Mouse (Mus musculus) layer of hippocampus, adult 6 months (tissue): Measurements from ENCODE around the gene Trip12. TPM values are rescaled to one million over a fixed set of nuclear protein-coding genes. Genes with fewer than 3 reads are reported as not detected.

Source experiments
- long read RNA-seq, 2 experiments: library from polyadenylated mRNA; unstranded; transcript quantifications; one replicate each; pipeline ENCODE4 v2.0.0; 2019 to 2020
- microRNA-seq: library from miRNA; unstranded; fragments of <30 nt; microRNA quantifications from one replicate; pipeline ENCODE4 v1.2.0, GENCODE M21; 2020
- polyA plus RNA-seq: library from polyadenylated mRNA; unstranded; fragments of <200 nt; fragmentation: Nextera tagmentation; gene quantifications from 2 replicates; pipeline ENCODE4 v1.2.3, GENCODE M21; 2021

The Trip12 gene
- 13.6 and 15.1 TPM in 2 replicates for polyA plus RNA-seq
- long read RNA-seq, experiment 1, partial matches to known transcripts, result 34 of 58 reads
- long read RNA-seq, experiment 1, other reads (novel, unspliced or antisense), result 23 of 58 reads
- long read RNA-seq, experiment 2, full-length matches to known transcripts, result 4 of 82 reads
- long read RNA-seq, experiment 2, partial matches to known transcripts, result 41 of 82 reads
- long read RNA-seq, experiment 2, other reads (novel, unspliced or antisense), result 37 of 82 reads

DNA sequence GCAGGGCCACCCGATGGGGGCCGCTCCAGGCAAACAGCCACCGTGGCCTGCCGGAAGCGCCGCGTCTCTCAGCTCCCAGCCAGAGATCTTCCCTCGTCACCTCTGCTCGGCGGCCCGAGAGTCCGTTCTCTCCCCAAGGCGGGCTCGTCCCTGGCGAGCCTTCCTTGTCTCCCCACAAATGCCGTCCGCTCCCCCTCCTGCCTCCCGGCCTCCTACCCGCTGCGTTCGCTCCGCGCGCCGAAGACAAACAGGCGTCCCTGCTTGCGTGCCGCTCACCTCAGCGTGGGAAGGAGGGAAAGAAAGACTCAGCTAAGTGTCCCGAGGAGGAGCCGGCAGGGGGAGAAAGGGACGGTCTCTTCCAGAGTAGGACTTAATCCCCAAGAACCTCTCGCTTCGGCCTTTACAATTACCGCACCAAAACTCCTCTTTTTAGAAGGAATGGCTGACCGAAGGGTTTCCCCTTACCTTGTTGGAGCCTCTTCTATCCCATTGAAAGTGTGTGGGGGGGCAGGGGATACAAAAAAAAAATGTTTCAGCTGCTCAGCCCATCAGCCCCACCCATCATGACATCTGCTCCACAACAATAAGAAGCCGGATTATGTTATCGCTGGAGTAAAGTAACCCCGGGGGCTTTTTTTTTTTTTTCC, at the start of gene Trip12:
Trip12 (minus strand) TSS at position 499 of the 647 bp plus-strand sequence.

DNA sequence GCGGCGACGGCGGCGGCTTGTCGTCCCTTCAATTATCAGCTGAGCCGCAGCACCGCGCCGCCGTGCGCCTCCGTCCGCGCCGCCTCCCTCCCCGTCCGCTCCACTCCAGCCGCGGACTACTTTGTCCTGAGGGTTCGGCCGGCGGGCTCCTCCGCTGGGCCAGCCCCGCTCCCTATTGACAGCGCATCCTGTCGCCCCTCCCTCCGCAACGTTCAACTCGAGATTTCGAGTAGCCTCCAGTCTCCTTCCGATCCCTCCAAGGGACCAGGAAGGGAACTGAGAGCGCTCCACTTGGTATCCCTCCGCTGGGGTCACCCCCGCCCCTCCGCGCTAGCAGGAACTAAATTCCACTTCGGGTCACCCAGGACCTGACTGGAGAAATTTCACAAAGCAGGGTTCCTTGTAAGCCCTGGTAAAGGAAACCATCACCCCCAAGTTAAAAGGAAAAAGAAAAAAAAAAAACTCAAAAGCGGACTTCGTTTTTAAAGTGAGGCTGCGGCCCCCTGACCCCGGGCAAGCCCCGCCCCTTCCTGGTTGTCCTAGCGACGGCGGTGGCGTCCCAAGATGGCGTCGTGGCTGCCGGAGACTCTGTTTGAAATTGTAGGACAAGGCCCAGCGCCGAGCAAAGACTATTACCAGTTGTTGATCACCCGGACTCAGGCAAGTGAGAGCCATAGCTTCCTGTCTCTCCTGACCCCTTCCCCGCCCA, 853 bp downstream of the Trip12 start, which contains the start of gene Fbxo36:
Fbxo36 (plus strand) TSS at position 533 of the 709 bp plus-strand sequence.

DNA sequence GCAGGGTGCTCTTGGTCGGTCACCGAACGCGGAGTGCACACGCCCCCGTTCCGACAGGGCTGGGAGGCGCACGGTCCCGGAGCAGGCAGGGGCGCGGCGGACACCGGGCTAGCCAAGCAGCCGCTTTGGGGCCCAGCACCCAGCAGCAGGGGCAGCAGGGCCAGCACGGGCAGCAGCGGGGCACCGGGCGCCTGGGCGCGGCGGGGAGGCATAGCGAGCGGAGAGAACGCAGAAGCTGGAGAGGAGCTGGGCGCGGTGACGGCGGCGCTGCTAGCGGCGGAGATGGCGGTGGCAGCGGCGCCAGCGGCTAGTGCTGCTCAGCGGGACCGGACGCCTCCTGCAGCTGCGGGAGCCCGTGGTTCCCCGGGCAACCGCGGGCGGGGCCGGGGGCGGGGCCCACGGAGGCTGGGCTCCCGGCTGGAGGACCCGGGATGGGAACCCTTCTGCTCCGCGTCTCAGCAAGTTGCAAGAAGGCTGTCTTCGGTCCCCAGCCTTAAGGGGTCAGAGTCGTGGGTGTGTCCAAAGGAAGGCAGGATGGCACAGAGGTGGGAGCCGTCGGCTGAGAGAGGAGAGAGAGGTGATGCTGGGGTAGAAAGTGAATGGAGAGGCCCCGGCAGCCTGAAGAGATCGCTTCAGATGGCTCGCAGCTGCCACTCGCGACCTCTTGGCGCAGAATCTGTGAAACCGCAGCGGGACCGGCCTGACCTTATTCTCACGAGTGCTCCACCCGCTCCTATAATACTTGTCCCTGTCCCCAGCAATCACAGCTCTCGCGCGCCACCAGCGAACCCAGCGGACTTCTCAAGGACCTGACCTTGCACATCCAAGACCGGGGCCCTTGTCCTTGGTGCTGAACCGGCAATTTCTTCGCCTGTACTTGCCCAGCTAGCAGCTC, 144.6 kb downstream of the Trip12 start, which contains the start of gene Dner:
Dner (minus strand) TSS at position 705 of the 895 bp plus-strand sequence.

Small RNA genes lying within 50 kb of the gene (microRNA-seq; reads per million reads assigned to microRNA genes)
- gene Mir5126, result not detected

Other genes starting within 250 kb of the Trip12 start
- gene Dner, start 144.3 kb downstream of the Trip12 start, polyA plus RNA-seq, result 88.7 and 108 TPM in 2 replicates
- 16.0 and 26.0 TPM in 2 replicates for gene Fbxo36, start 675 bp downstream of the Trip12 start, polyA plus RNA-seq
- gene Slc16a14, start 94.6 kb upstream of the Trip12 start, polyA plus RNA-seq, result 5.8 and 7.1 TPM in 2 replicates